In the genomic region with DNA sequence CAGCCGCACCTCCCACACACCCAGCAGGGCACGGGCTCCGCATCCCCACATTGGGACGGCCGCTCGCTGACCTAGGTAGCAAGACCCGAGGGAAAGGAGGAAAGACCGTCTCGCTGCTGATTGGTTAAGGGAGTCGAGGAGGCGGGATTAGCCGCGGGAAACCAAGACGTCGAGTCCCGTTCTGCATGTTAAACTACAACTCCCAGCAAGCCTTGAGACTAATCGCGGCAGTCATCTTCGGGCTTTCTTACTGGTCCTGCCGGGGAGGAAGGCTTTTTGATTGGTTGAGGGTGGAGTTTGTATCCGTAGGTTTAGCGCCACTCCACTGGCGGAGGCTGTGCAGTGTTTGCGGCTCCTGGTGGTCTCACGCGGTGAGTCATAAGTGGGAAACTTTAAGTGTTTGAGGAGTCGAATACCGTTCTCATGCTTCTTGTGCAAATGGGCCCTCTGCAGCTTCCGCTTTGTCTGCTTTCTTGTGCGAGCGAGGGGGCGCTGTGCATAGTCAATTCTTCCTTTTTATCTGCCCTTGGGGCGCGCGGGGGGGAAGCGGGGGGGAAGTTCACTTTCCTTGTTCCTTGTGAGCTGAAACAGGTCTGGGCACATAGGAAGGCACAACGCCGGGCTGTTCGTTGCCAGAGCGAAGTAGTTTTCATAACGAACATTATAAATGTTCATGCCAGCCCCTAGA, we compare ENCODE assay signal across 1 mouse cellular context.
TF ChIP-seq lines count a peak whose summit lies in the region.

A gene (minus strand): TSS at position 100 of the 688 bp plus-strand sequence.
A gene (plus strand): TSS at position 302 of the 688 bp plus-strand sequence.

TF ChIP-seq in CH12.LX, 34 proteins besides CTCF, POLR2A, EP300 and RAD21 (continued from another document):
- TF ChIP-seq ZNF384 (IDR thresholded peaks at IDR 0.05; ENCODE audit: low read depth, low read length) (no peak), CHD1 (IDR thresholded peaks at IDR 0.05; ENCODE audit: low read depth, low read length) (no peak), BHLHE40 (IDR thresholded peaks at IDR 0.05; ENCODE audit: low read depth, low read length) (peak; percentile 42), GABPA (IDR thresholded peaks at IDR 0.05; ENCODE audit: insufficient replicate concordance, low read depth, low read length) (peak; percentile 41; the same call in 1 of the 2 replicates), ZC3H11A (IDR thresholded peaks at IDR 0.05; ENCODE audit: low read depth, low read length) (no peak), NRF1 (IDR thresholded peaks at IDR 0.05; ENCODE audit: low read depth, low read length) (peak; percentile 36; the same call in 1 of the 2 replicates), ETS1 (conservative IDR thresholded peaks at IDR 0.05; ENCODE audit: low read depth, low read length) (peak; percentile 42; the same call in 1 of the 2 replicates), MAZ (IDR thresholded peaks at IDR 0.05; ENCODE audit: low read depth, low read length) (peak; percentile 74), ZKSCAN1 (IDR thresholded peaks at IDR 0.05; ENCODE audit: borderline replicate concordance, low read depth, low read length) (no peak), MYC (IDR thresholded peaks at IDR 0.05; ENCODE audit: low read depth, low read length) (0 out of 2 replicates have a peak, but pooled peaks have one; percentile 39), E2F4 (IDR thresholded peaks at IDR 0.05; ENCODE audit: insufficient replicate concordance, low read depth, low read length) (peak; percentile 96), POLR2AphosphoS2 (IDR thresholded peaks at IDR 0.05; ENCODE audit: low read depth, low read length) (peak; percentile 74), JUN (IDR thresholded peaks at IDR 0.05; ENCODE audit: insufficient read depth, low read depth, low read length) (peak; percentile 22; the same call in 1 of the 2 replicates), MXI1 (IDR thresholded peaks at IDR 0.05; ENCODE audit: low read depth, low read length) (peak; percentile 80; the same call in 1 of the 2 replicates), TCF12 (IDR thresholded peaks at IDR 0.05; ENCODE audit: low read depth, low read length) (peak; percentile 71; the same call in 1 of the 2 replicates), JUND (conservative IDR thresholded peaks at IDR 0.05; ENCODE audit: low read depth, low read length) (peak; percentile 37), RCOR1 (conservative IDR thresholded peaks at IDR 0.05; ENCODE audit: low read depth, low read length) (0 out of 2 replicates have a peak, but pooled peaks have one; percentile 17), SMC3 (IDR thresholded peaks at IDR 0.05; ENCODE audit: low read depth, low read length) (peak; percentile 10; the same call in 1 of the 2 replicates), SIN3A (IDR thresholded peaks at IDR 0.05; ENCODE audit: low read length) (peak; percentile 83), UBTF (IDR thresholded peaks at IDR 0.05; ENCODE audit: low read depth, low read length) (no peak), NELFE (IDR thresholded peaks at IDR 0.05; ENCODE audit: low read depth, low read length) (peak; percentile 76), ZMIZ1 (IDR thresholded peaks at IDR 0.05; ENCODE audit: low read depth, low read length) (peak; percentile 3; the same call in 1 of the 2 replicates), IRF4 (IDR thresholded peaks at IDR 0.05; ENCODE audit: low read depth, low read length) (peak; percentile 79), ELF1 (IDR thresholded peaks at IDR 0.05; ENCODE audit: low read depth, low read length) (peak; percentile 88), USF2 (conservative IDR thresholded peaks at IDR 0.05; ENCODE audit: low read depth, low read length) (no peak), CHD2 (IDR thresholded peaks at IDR 0.05; ENCODE audit: low read length) (peak; percentile 91)
